Mouse (Mus musculus) gastrocnemius, adult 8-10 months (tissue): Measurements from ENCODE around the gene Grin2d. TPM values are rescaled to one million over a fixed set of nuclear protein-coding genes. Genes with fewer than 3 reads are reported as not detected.

Experiments
- DNase-seq, 2 experiments: peaks; one replicate each; pipeline ENCODE4 v3.0.0; 2022; ENCODE audit warnings: low spot score in 2 of 2
- total RNA-seq, 4 experiments: library from RNA; stranded (reverse); gene quantifications; 2 replicates each; pipeline ENCODE4 v1.2.4; 2022

Grin2d gene
- total RNA-seq, 4 experiments from 2014 or later: 0.07 to 0.11 TPM; not detected in 2

- no peak for DNase-seq
Measured at GRCm38 (mm10) chr7:45809276-45810075, 68.7 kb downstream of the Grin2d start.

GRCm38 (mm10) chr7:45808471-45808870, 69.7 kb downstream of the Grin2d start:
- no peak for DNase-seq

DNA sequence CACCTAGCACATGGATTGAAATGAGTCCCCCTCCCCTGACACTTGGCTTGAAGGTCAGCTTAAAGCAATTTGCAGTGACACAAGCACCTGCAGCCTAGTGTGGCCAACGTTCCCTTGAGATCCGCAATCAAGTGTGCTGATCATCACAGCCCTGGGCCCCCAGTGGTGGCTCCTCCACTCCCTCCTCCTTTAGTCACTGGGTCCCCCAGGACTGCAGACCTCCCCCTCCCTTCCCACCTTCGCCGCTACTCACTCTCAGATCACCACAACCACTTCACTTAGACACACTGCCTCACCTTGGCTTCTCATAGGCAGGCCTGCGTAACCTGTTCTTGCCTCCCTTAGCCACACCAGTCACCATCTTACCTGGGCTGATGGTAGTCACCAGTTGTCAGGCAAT, 72.2 kb downstream of the Grin2d start:
- no peak for DNase-seq

DNA sequence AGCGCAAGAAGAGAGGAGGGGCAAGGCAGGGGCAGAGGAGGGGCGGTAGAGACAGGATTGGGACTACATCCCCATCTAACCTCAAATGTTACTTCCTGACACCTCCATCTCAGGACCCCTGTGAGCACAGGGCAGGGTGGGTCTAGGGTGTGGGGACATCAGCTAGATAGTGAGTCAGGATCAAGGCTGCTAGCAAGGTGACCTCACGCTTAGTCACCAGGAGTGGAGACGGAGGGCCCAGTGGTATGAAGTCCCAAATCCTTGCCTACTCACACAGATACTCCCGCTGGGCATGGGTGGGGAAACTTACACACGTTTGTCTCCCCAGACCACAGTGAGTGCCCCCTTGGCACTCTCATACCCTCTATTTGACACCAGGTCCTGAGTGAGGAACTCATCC, 75.6 kb downstream of the Grin2d start:
- DNase-seq: no peak

GRCm38 (mm10) chr7:45801348-45801747, 76.8 kb downstream of the Grin2d start:
- peak; percentile 82 to 84 for DNase-seq

DNA sequence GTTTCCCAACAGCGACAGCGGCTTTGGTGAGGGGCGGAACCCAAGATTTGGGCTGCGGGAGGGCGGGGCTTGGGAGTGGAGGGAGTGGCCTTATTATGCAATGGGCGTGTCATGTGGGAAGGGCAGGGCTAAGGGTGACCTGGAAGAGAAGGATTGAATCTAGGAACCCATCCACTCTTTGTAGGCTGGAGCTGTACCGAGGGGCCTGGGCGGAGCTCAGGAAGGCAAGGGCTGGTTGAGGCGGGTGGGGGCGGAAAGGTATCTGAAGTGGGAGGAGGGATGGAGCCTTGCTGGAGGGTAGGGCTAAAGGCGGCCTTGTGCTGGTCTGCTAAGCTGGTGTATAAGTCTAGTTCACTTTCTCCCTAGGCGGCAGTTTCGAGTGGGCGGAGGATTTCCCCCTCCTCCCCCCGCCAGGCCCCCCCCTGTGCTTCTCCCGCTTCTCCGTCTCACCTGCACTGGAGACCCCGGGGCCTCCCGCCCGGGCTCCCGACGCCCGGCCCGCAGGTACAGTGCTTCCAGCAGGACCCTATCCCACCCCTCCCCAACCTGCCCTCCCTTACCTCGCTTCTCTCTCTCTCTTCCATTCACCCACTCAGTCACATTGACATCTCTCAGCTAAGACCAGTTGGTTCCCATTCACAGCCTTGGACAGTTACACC, 77.5 kb downstream of the Grin2d start:
- DNase-seq: no peak

DNA sequence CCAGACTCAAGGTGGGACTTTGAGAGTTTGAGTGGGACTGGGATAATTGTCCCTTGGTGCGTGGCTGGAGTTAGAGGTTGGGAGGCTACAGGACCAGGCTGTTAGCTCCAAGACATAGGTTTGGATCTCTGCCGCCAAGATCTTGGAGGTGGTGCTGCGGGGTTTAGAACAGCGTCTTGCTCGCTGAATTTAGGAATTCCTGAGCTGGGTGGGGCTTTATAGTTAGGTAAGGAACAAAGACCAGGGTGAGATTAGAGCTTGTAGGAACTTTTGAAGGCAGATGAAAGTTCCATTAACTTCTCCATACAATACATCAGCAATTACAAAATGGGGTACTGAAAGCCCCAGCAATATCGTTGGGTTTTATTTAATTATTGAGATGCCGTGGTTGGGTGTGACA, 78.2 kb downstream of the Grin2d start:
- no peak for DNase-seq

GRCm38 (mm10) chr7:45798931-45799330, 79.2 kb downstream of the Grin2d start:
- DNase-seq: no peak

GRCm38 (mm10) chr7:45798511-45798836, 79.7 kb downstream of the Grin2d start:
- no peak for DNase-seq

DNA sequence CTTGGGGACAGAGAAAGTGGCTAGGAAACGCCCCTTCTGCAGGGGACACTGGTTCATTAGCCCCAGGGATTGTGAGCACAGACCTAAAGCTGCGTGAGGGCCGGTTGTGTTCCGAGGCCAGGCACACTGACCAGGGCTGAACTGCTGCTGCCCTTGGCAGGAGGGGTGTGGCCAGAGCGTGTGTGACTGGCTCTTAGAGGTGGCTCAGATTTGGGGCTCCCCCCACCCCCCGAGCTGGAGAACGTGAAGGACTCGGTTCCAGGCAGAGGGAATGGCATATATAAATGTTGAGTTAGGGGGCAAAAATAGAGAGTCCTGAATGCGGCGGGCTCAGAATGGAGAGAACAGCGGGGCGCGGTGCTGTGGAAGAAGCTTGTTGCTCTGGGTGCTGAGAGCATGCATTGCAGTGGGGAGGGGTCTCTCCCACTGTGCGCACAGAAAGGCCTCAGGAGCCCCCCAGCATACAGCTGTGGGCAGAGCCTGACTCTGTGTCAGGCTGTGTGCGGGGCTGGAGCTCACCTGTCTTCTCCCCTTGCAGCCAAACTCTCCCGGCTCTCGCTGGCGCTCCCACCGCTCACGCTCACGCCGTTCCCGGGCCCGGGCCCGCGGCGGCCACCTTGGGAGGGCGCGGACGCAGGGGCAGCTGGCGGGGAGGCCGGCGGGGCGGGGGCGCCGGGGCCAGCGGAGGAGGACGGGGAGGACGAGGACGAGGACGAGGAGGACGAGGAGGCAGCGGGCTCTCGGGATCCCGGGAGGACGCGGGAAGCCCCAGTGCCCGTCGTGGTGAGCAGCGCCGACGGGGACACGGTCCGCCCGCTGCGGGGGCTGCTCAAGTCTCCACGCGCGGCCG, 80.3 kb downstream of the Grin2d start:
- DNase-seq: no peak

- no peak for DNase-seq
Measured at GRCm38 (mm10) chr7:45796950-45797349, 81.2 kb downstream of the Grin2d start.

DNA sequence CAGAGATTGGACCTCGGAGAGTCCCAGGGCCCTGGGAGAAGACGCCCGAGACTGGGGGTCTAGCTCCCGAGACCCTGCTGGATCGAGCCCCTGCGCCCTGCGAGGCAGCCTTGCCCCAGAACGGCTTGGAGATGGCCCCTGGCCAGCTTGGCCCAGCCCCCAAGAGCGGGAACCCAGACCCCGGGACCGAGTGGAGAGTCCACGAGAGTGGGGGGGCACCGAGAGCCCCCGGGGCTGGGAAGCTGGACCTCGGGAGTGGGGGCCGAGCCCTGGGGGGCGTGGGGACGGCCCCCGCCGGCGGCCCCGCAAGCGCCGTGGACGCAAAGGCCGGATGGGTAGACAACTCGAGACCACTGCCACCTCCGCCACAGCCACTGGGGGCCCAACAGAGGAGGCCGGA, 83.2 kb downstream of the Grin2d start:
- no peak for DNase-seq

DNA sequence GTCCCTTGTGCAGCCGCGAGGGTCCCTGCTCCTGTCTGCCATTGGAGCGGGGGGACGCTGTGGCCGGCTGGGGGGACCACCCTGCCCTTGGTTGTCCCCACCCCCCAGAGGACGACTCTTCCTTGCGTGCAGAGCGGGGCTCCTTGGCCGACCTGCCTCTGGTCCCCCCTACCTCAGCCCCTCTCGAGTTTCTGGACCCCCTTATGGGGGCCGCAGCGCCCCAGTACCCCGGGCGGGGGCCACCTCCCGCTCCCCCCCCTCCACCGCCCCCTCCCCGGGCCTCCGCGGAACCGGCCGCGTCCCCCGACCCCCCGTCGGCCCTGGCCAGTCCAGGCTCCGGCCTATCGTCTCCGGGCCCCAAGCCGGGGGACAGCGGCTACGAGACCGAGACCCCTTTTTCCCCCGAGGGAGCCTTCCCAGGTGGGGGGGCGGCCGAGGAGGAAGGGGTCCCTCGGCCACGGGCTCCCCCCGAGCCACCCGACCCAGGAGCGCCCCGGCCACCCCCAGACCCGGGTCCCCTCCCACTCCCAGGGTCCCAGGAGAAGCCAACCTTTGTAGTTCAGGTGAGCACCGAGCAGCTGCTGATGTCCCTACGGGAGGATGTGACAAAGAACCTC, 84.1 kb downstream of the Grin2d start:
- no peak for DNase-seq

- DNase-seq: no peak
Measured at GRCm38 (mm10) chr7:45793240-45793639, 84.9 kb downstream of the Grin2d start.

GRCm38 (mm10) chr7:45791756-45792490, 86.3 kb downstream of the Grin2d start:
- no peak for DNase-seq

DNA sequence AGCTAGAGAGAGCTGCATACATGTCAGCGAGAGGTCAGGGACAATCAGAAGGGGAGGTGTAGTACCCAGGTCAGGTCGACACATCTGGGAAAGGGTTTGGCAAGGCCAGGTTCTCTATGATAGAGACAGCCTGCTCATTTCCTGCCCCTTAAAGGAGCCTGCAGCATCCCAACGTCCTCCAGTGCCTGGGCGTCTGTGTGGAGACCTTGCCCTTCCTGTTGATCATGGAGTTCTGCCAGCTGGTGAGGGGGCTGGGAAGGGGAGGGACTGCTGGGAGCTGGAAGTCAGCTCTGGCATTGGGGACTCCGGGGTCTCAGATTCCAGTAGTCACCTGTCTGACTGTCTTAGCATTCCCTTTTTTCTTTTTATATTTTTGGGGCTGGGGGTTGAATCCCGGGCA, 87.5 kb downstream of the Grin2d start:
- no peak for DNase-seq

DNA sequence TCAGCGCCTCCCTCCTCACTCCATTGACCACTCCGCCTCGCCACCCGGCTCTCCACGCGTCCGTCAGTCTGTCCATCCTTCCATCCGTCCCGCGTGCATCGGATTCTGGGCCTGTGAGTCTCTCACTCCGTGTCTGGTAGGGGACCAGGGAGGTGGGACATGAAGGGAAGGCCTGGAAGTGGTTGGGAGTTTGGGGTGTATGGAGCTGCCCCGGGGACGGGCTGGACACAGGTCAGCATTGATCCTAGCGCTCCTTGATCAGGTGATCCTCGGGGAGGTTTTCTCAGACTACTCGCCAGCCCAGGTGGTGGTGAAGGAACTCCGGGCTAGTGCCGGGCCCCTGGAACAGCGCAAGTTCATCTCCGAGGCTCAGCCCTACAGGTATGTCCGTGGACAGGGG, 90.5 kb downstream of the Grin2d start:
- no peak for DNase-seq

DNA sequence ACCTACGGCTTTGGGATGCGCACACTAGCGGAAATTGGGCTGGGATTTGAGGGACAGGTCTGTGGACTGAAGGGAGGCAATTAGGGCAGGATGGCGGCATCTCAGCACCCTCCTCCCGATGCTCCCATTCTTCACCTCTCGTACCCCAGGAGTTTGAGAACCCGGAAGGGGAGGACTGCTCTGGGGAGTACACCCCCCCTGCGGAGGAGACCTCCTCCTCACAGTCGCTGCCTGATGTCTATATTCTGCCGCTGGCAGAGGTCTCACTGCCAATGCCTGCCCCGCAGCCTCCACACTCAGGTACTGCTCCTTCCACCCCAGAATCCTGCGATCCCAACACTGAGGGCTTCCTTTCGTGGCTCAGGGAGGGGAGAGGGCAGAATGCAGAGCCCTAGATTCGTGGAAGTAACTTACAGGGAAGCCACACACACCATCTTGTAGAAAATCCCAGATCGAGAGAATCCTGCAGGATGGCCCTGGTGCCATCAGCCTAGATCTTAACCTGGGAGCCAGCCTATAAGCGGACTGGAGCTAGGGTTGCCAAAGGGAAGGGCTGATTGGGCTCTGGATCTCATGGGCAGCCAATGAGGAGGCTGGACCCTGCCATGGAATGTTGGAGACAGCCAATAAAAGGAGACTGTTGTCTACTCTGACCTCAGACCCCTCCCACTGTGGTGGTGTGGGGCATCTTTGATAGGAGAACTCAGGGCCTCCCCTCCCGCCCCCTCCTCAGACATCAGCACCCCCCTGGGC, 91.3 kb downstream of the Grin2d start:
- no peak for DNase-seq

DNA sequence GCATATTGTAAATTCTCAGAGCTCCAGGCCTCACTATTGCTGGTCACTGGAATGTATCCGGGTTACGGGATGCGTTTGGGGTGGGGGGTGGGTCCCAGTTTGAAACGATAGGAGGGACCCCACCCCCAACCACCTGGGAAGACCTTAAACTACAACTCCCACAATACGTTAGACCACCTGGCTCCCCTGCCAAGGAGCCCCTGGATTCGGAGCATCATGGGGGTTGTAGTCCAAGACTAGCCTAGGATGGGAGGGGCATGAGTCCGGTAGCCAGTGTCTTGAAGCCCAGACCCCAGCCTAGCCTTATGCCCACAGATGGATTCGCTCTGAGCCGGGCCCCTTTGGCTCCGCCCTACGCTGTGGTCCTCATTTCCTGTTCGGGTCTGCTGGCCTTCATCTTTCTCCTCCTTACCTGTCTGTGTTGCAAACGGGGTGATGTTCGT, 92.0 kb downstream of the Grin2d start:
- DNase-seq: no peak

GRCm38 (mm10) chr7:45785388-45786135, 92.6 kb downstream of the Grin2d start:
- DNase-seq: no peak
